Mouse (Mus musculus) spleen, adult 2 months (tissue): ENCODE results near the gene Shisal2a. TPM values are rescaled to one million over a fixed set of nuclear protein-coding genes. Genes with fewer than 3 reads are reported as not detected.

Experiments
- DNase-seq, 2 experiments: peaks; one replicate each; pipeline versions ENCODE4 v3.0.0 to v3.0.0-alpha.2; 2012 to 2021; ENCODE audit warnings: low spot score in 2 of 2, low read depth in 1 of 2
- H3K27ac ChIP-seq: fragments of 200-500 bp; 2 replicates; pipeline ENCODE4 v1.5.1; 2012; ENCODE audit warnings: low read length, inconsistent platforms; ENCODE audit not compliant: insufficient read depth
- H3K27me3 ChIP-seq: fragments of 200-500 bp; 2 replicates; pipeline ENCODE4 v1.6.1; 2012; ENCODE audit warnings: mild to moderate bottlenecking, moderate library complexity, low read length, inconsistent platforms; ENCODE audit not compliant: control insufficient read depth, insufficient read depth
- H3K36me3 ChIP-seq: fragments of 200-500 bp; 2 replicates; pipeline ENCODE4 v1.6.1; 2012; ENCODE audit warnings: mild to moderate bottlenecking, low read length, inconsistent platforms; ENCODE audit not compliant: control insufficient read depth, insufficient read depth
- H3K4me1 ChIP-seq: fragments of 200-500 bp; 2 replicates; pipeline ENCODE4 v1.6.1; 2011; ENCODE audit warnings: inconsistent platforms; ENCODE audit not compliant: control insufficient read depth, insufficient read depth, insufficient read length
- H3K4me3 ChIP-seq: fragments of 200-500 bp; 2 replicates; pipeline ENCODE4 v1.5.1; 2011; ENCODE audit warnings: mild to moderate bottlenecking, inconsistent platforms; ENCODE audit not compliant: insufficient read depth, insufficient read length; ENCODE audit errors: extremely low read depth
- CTCF ChIP-seq: fragments of 200-500 bp; IDR thresholded peaks from 2 replicates; pipeline ENCODE4 v1.5.1; 2011; ENCODE audit warnings: mild to moderate bottlenecking, inconsistent platforms; ENCODE audit not compliant: insufficient read depth, insufficient read length, insufficient replicate concordance; ENCODE audit errors: extremely low read depth
- POLR2A ChIP-seq: fragments of 200-500 bp; IDR thresholded peaks from 2 replicates; pipeline ENCODE4 v1.6.1; 2011; ENCODE audit warnings: low read depth, low read length, inconsistent platforms
- WGBS: fragments of 180-500 bp; shearing (Covaris S2); methylation state at CpG from one replicate; pipeline ENCODE4 v1.1.7; 2018; 5-methylcytosine and 5-hydroxymethylcytosine counted together
- polyA plus RNA-seq: library from polyadenylated mRNA; depleted of rRNA; stranded (reverse); fragments of >200 nt; gene quantifications from 2 replicates; pipeline ENCODE4 v1.2.3, GENCODE M21; 2012; rRNA removed

Gene Shisal2a
- polyA plus RNA-seq, 1 experiment, result not detected

- Histone ChIP-seq H3K4me1 (peaks cover 12% of the 10 kb centered on the region; the same call in 1 of the 2 replicates), H3K27me3 (no peaks in the 10 kb centered on the region), H3K27ac (peak overlapping the region; percentile 87), H3K4me3 (no peak overlapping the region), H3K36me3 (no peaks in the 10 kb centered on the region)
- WGBS, result 39% methylated on average over 8 of the region's 8 CpGs
- TF ChIP-seq POLR2A (peak; percentile 32; the same call in 1 of the 2 replicates), CTCF (no peak)
- DNase-seq, result peak; percentile 58 to 82
Measured at GRCm38 (mm10) chr4:108318649-108319615, 64.2 kb downstream of the Shisal2a start.

Other genes with a start within 250 kb of the Shisal2a start
- gene Scp2, start 238.4 kb downstream of the Shisal2a start, polyA plus RNA-seq, result 38.6 and 54.0 TPM in 2 replicates
- 3.4 and 4.9 TPM in 2 replicates for gene Echdc2, start 217.9 kb downstream of the Shisal2a start, polyA plus RNA-seq
- gene Zyg11a, start 165.3 kb downstream of the Shisal2a start, polyA plus RNA-seq, result 0.04 TPM in 1 of 2 replicates, not detected in the other
- 4.3 and 5.5 TPM in 2 replicates for gene Zyg11b, start 82.3 kb downstream of the Shisal2a start, polyA plus RNA-seq
- 2.8 and 3.7 TPM in 2 replicates for gene Coa7, start 55.2 kb downstream of the Shisal2a start, polyA plus RNA-seq
- 2.7 and 2.9 TPM in 2 replicates for gene Gpx7, start 23.6 kb upstream of the Shisal2a start, polyA plus RNA-seq
- 76.3 and 87.6 TPM in 2 replicates for gene Tut4, start 76.1 kb upstream of the Shisal2a start, polyA plus RNA-seq
- gene Prpf38a, start 196.0 kb upstream of the Shisal2a start, polyA plus RNA-seq, result 2.1 and 2.4 TPM in 2 replicates
- 1.2 and 1.5 TPM in 2 replicates for gene Orc1, start 196.1 kb upstream of the Shisal2a start, polyA plus RNA-seq
- gene Cc2d1b, start 236.6 kb upstream of the Shisal2a start, polyA plus RNA-seq, result 33.1 and 39.0 TPM in 2 replicates